Mouse (Mus musculus) embryonic facial prominence, embryonic 13.5 days (tissue): ENCODE data around the gene Clec2i. TPM values are rescaled to one million over a fixed set of nuclear protein-coding genes. Genes with fewer than 3 reads are reported as not detected.
"Not testable (repeated sequence)": the region's sequence is repeated elsewhere in the genome, so short reads cannot be mapped to it uniquely, and the experiment has no call there.

Source experiments
- ATAC-seq: fragments of 200-750 bp; cut with Nextera tagmentation; 2 replicates; pipeline ENCODE4 v1.8.0; 2017; ENCODE audit warnings: low read depth; ENCODE audit not compliant: insufficient number of reproducible peaks, insufficient read depth, low FRiP score, low TSS enrichment
- H3K27ac ChIP-seq: fragments of 300-500 bp; sonication (generic); 2 replicates; pipeline ENCODE4 v1.5.1; 2015; ENCODE audit warnings: moderate library complexity, mild to moderate bottlenecking, inconsistent platforms
- H3K27me3 ChIP-seq: fragments of 300-500 bp; sonication (generic); 2 replicates; pipeline ENCODE4 v1.6.1; 2015; ENCODE audit warnings: mild to moderate bottlenecking, inconsistent platforms
- H3K36me3 ChIP-seq: fragments of 300-500 bp; sonication (generic); 2 replicates; pipeline ENCODE4 v1.6.1; 2015; ENCODE audit warnings: mild to moderate bottlenecking, inconsistent platforms
- H3K4me1 ChIP-seq: fragments of 300-500 bp; sonication (generic); 2 replicates; pipeline ENCODE4 v1.6.1; 2015; ENCODE audit warnings: inconsistent platforms
- H3K4me2 ChIP-seq: fragments of 300-500 bp; sonication (generic); 2 replicates; pipeline ENCODE4 v1.6.1; 2015; ENCODE audit warnings: moderate library complexity, mild to moderate bottlenecking, inconsistent platforms
- H3K4me3 ChIP-seq: fragments of 300-500 bp; sonication (generic); 2 replicates; pipeline ENCODE4 v1.5.1; 2015; ENCODE audit warnings: mild to moderate bottlenecking, inconsistent platforms
- H3K9ac ChIP-seq: fragments of 300-500 bp; sonication (generic); 2 replicates; pipeline ENCODE4 v1.6.1; 2015; ENCODE audit warnings: mild to moderate bottlenecking, inconsistent platforms
- H3K9me3 ChIP-seq: fragments of 300-500 bp; sonication (generic); 2 replicates; pipeline ENCODE4 v1.6.1; 2016; ENCODE audit warnings: inconsistent platforms
- WGBS: fragments of 180-500 bp; shearing (Covaris S2); methylation state at CpG from one replicate; pipeline ENCODE4 v1.1.7; 2015; ENCODE audit warnings: mixed read lengths; 5-methylcytosine and 5-hydroxymethylcytosine counted together
- polyA plus RNA-seq: library from polyadenylated mRNA; unstranded; fragments of >200 nt; fragmentation: Nextera tagmentation; extraction: Ambion mirVana; gene quantifications from 2 replicates; pipeline ENCODE4 v1.2.1, GENCODE M21; 2015

Gene Clec2i
- 0.19 and 0.20 TPM in 2 replicates for polyA plus RNA-seq

GRCm38 (mm10) chr6:128887091-128887790, at the start of gene Clec2i:
Gene Clec2i (plus strand): TSS chr6:128887588.
- WGBS: 85% methylated on average over 6 of the region's 6 CpGs
- ATAC-seq, H3K27me3 ChIP-seq, H3K4me1 ChIP-seq, H3K27ac ChIP-seq, H3K4me2 ChIP-seq, H3K36me3 ChIP-seq, H3K9me3 ChIP-seq, H3K9ac ChIP-seq, H3K4me3 ChIP-seq: not testable (repeated sequence)

DNA sequence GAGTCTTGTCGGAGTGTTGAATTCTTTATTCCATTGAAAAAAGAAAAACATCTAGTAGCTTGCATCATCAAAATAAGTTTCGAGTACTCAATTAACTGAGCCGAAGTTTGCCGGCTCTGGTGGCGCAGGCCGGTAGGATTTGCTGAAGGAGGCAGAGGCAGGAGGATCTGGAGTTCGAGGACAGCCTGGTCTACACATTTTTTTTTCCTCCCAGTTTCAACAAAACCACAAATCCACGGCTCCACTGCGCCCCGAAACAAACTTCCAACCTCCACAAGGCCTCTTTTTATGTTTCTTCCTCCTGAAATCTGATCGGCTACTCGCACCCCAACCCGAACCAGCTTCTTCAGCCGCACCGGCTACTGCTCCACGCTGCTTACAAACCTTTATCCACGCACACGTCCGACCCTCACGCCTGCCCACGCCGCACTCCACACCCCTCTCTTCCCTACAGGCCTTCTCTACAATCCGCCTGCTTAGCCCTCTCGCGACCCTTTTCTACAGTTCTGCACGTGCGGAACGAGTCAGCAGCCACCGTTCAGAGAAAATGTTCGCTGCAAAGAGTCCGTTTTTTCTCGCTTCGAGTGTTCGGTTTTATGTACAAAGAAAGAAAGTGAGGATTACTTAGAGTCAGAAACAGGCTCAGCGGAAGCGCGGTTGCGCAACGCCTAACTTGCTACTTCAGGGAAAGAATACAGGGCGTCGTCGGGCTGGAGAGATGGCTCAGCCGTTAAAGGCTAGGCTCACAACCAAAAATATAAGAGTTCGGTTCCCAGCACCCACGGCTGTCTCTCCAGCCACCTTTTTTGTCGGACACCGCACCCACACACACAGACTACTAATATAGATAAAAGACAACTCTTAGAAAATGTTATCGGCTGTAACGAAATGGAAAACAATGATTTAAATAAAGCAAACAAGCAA, 48.8 kb upstream of the Clec2i start:
- Histone ChIP-seq H3K27me3 (no peaks in the 10 kb centered on the region), H3K9ac (peak overlapping the region; percentile 85), H3K36me3 (no peaks in the 10 kb centered on the region), H3K4me2 (peak overlapping the region; percentile 66), H3K27ac (peak overlapping the region; percentile 96), H3K4me3 (peak overlapping the region; percentile 62), H3K9me3 (no peaks in the 10 kb centered on the region), H3K4me1 (peaks cover 15% of the 10 kb centered on the region)
- under 1% methylated on average over 49 of the region's 49 CpGs for WGBS
- ATAC-seq: peak; percentile 65; the same call in 1 of the 2 replicates

DNA sequence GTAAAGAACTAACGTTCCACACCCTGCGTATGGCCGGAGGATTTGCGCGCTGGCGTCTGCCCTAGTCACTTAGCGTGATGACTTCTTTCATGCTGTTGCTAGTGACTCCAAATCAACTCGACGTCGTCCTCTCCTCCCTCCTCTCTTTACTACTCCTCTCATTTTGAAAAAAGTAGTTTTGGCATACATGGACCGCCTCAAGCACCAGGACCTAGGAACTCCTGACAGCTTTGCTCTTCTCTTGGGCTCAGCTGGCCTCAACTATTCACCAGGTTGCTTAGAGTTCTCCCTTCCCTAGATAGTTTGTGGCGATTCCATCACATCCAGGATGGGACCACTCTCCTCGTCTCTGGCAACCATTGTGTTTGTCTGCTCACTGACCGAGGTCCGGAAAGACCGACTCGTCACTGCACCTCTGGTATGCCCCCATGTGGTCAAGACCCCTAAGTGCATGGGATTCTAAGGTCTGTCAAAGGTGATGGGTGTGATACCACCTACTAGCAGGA, 48.1 kb upstream of the Clec2i start:
- Histone ChIP-seq H3K4me1 (peaks cover 18% of the 10 kb centered on the region), H3K27ac (peak overlapping the region; percentile 96), H3K4me2 (peak overlapping the region; percentile 66), H3K27me3 (no peaks in the 10 kb centered on the region), H3K36me3 (no peaks in the 10 kb centered on the region), H3K9ac (peak overlapping the region; percentile 85), H3K4me3 (peak overlapping the region; percentile 62), H3K9me3 (no peaks in the 10 kb centered on the region)
- WGBS: under 1% methylated on average over 17 of the region's 17 CpGs
- peak; percentile 21; the same call in 1 of the 2 replicates for ATAC-seq

DNA sequence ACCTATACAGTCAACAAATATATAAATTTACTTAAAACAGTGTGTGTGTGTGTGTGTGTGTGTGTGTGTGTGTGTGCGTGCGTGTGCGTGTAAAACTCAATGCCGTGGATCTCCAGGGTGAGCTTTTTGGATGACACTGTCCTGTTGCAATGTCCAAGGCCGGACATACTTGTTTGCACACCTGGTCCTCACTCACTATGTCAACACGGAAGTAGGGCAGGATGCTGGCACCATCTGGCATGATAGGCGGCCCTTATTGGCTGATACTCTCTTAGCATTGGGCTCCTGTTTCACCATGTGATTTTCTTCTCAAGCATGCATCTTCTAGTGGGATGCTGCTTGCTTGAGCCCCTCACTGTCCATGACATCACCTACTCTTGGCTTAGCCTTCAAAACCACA, 47.5 kb upstream of the Clec2i start:
- Histone ChIP-seq H3K4me2 (peak overlapping the region; percentile 66), H3K27me3 (no peaks in the 10 kb centered on the region), H3K36me3 (no peaks in the 10 kb centered on the region), H3K4me1 (peaks cover 18% of the 10 kb centered on the region), H3K9me3 (no peaks in the 10 kb centered on the region), H3K4me3 (peak overlapping the region; percentile 62), H3K9ac (no peak overlapping the region), H3K27ac (no peak overlapping the region)
- WGBS: 69% methylated on average over 7 of the region's 7 CpGs
- no peak for ATAC-seq

DNA sequence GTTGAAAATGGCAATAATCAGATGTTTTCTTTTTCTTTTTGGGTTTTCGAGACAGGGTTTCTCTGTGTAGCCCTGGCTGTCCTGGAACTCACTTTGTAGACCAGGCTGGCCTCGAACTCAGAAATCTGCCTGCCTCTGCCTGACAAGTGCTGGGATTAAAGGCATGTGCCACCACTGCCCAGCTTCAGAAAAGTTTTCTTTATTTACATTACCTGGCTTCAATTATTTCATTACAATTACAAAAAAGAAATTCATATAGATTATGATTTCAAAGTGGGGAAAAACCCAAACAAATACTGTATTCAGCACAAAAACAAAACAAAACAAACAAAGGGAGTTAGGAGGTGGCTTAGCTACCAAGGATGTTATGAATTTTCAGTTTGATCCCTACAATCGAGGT, 46.7 kb upstream of the Clec2i start:
- not testable (repeated sequence) for H3K9me3 ChIP-seq, H3K4me2 ChIP-seq, H3K36me3 ChIP-seq, H3K4me3 ChIP-seq, ATAC-seq, H3K27ac ChIP-seq, H3K27me3 ChIP-seq, H3K9ac ChIP-seq
- 81% methylated on average over 3 of the region's 3 CpGs for WGBS
- H3K4me1 ChIP-seq: peaks cover 18% of the 10 kb centered on the region

DNA sequence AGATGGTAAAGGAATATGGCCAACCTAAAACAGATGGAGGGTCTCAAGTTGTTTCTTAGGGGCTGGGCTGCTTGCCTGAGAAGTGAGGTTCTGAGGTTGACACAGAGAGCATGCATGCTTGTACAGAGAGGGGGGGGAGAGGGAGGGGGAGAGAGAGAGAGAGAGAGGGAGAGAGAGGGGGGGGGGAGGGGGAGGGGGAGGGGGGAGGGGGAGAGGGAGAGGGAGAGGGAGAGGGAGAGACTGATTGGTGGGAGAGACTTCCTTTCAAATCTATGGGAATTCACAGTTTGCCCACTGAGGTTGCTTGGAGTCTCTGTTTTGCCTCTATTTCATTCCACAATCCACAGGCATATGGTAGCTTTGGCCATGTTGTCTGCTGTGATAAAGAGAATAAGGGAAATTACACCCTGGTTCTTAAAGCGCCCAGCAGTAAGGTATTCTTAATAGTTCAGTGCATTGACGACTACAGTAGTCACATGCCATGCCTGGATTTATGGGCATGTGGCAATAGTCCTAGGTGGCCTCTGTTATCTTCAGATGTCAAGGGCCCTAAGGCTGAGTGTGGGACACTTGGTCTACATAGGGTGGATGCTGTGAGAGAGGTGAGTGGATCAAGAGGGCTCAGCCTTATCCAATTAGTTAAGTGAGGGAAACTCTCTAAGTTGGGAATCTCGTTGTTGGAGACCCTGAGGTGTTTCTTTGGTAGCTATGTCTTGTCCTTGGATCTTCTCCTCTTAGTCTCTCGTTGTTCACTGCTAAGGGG, 45.9 kb upstream of the Clec2i start:
- Histone ChIP-seq H3K27ac (peak overlapping the region; percentile 96; the same call in 1 of the 2 replicates), H3K4me3 (peak overlapping the region; percentile 79), H3K9me3 (no peaks in the 10 kb centered on the region), H3K27me3 (no peaks in the 10 kb centered on the region), H3K4me1 (peaks cover 18% of the 10 kb centered on the region), H3K9ac (peak overlapping the region; percentile 87), H3K36me3 (no peaks in the 10 kb centered on the region), H3K4me2 (peak overlapping the region; percentile 69)
- WGBS: 40% methylated on average over 4 of the region's 4 CpGs
- ATAC-seq: no peak

DNA sequence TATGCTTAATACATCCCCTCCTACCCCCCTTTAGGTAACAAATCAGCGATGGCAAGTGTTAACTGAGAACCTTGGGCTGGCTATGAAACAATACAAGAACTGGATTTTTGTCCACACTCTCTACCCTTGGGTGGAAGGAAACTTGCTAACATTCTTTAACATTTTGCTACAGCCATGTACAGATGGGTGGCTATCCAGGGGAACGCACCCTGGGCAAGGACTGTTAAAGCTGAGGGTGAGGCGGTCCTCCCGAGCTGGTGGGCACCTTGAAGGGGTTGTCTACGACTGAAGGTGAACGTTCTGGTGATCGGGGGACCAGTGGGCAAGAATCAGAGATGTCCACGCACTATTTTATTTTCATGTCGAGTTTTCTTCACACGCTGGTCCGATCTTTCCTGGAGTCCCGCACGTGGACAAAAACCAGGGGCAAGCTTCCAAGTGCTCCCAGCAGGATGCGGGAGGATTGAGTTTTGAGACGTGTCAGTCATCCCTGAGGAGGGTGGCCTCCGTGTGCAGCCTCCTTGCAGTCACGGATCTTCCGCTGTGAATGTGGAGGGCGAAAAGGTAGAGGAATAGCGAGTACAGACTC, 44.9 kb upstream of the Clec2i start:
- Histone ChIP-seq H3K4me3 (peak overlapping the region; percentile 79), H3K27ac (peak overlapping the region; percentile 96), H3K4me2 (peak overlapping the region; percentile 69), H3K4me1 (peaks cover 12% of the 10 kb centered on the region), H3K9me3 (no peaks in the 10 kb centered on the region), H3K27me3 (no peaks in the 10 kb centered on the region), H3K9ac (peak overlapping the region; percentile 87), H3K36me3 (no peaks in the 10 kb centered on the region)
- under 1% methylated on average over 20 of the region's 20 CpGs for WGBS
- no peak for ATAC-seq

DNA sequence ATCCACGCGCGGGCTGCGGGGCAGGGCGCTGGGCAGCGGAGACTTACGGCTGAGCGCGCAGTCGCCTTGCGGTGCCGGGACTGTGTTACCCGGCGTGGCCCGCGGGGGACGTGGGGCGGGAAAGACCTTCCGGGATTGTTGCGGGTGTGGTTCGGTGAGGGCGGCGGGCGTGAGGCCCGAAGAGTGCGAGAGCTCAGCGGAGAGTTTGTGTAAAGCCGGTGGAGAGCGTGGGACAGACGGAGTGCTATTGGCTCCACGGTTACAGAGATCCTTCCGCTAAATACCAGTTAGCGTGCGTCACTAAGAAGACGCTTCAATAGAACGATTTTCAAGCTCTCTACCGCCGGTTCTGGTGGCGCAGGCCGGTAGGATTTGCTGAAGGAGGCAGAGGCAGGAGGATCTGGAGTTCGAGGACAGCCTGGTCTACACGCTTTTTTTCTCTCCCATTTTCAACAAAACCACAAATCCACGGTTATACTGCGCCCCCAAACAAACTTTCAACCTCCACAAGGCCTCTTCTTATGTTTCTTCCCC, 44.4 kb upstream of the Clec2i start:
- peak; percentile 76 for ATAC-seq
- H3K9ac ChIP-seq: peak overlapping the region; percentile 87
- H3K4me1 ChIP-seq: peaks cover 12% of the 10 kb centered on the region; the same call in 1 of the 2 replicates
- peak overlapping the region; percentile 79 for H3K4me3 ChIP-seq
- peak overlapping the region; percentile 96 for H3K27ac ChIP-seq
- H3K9me3 ChIP-seq: no peaks in the 10 kb centered on the region
- H3K36me3 ChIP-seq: no peaks in the 10 kb centered on the region
- peak overlapping the region; percentile 69 for H3K4me2 ChIP-seq
- H3K27me3 ChIP-seq: no peaks in the 10 kb centered on the region
- under 1% methylated on average over 44 of the region's 44 CpGs for WGBS

GRCm38 (mm10) chr6:128843479-128843992, 43.9 kb upstream of the Clec2i start:
- H3K36me3 ChIP-seq: no peaks in the 10 kb centered on the region
- WGBS: under 1% methylated on average over 22 of the region's 22 CpGs
- H3K4me2 ChIP-seq: peak overlapping the region; percentile 69
- ATAC-seq: peak; percentile 15
- H3K4me1 ChIP-seq: peaks cover 12% of the 10 kb centered on the region; the same call in 1 of the 2 replicates
- H3K4me3 ChIP-seq: peak overlapping the region; percentile 79
- H3K9me3 ChIP-seq: no peaks in the 10 kb centered on the region
- H3K9ac ChIP-seq: peak overlapping the region; percentile 78
- no peaks in the 10 kb centered on the region for H3K27me3 ChIP-seq
- H3K27ac ChIP-seq: peak overlapping the region; percentile 96

DNA sequence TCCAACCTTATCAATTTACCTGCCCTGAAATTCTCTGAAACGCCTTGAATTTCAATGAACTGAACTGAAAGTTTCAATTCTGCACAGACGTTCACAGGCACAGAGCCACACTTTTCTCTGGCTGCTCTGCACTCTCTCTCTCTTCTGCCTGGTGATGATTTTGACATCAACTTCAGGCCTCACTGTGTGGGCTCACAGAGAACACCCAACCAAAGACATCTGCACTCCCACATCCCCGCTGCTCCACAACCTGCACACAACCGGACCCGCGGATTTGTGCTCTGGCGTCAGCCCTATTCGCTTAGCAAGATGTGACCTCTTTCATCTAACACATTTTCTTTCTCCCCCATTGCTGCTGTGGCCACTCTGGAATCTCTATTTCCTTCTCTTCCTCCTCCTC, 43.3 kb upstream of the Clec2i start:
- Histone ChIP-seq H3K27ac (peak overlapping the region; percentile 96), H3K9ac (peak overlapping the region; percentile 78)
- WGBS: 27% methylated on average over 8 of the region's 8 CpGs

More for the DNA sequence above, 43.3 kb upstream of the Clec2i start:
- Histone ChIP-seq H3K4me3 (peak overlapping the region; percentile 79), H3K4me2 (peak overlapping the region; percentile 69), H3K9me3 (no peaks in the 10 kb centered on the region), H3K36me3 (no peaks in the 10 kb centered on the region), H3K27me3 (no peaks in the 10 kb centered on the region), H3K4me1 (peaks cover 12% of the 10 kb centered on the region; the same call in 1 of the 2 replicates)
- ATAC-seq: no peak
